Mouse (Mus musculus): ENCODE data around the gene Zdhhc6.

Zdhhc6 gene

GRCm38 (mm10) chr19:55315452-55316108 is at the start of gene Zdhhc6:
Gene Zdhhc6 (minus strand): TSS chr19:55316032.
- in situ Hi-C loops (cut with MseI, MboI) = no loop called here

GRCm38 (mm10) chr19:55362606-55363005 is 46.8 kb upstream of the Zdhhc6 start:
- in situ Hi-C loops (cut with MseI, MboI) = no loop called here

GRCm38 (mm10) chr19:55350673-55351378 is 35.0 kb upstream of the Zdhhc6 start:
- in situ Hi-C loops (cut with MseI, MboI) = no loop called here

GRCm38 (mm10) chr19:55348187-55348586 is 32.4 kb upstream of the Zdhhc6 start:
- in situ Hi-C loops (cut with MseI, MboI) = no loop called here

GRCm38 (mm10) chr19:55343274-55343673 is 27.4 kb upstream of the Zdhhc6 start:
- in situ Hi-C loops (cut with MseI, MboI) = no loop called here

GRCm38 (mm10) chr19:55342423-55342822 is 26.6 kb upstream of the Zdhhc6 start:
- in situ Hi-C loops (cut with MseI, MboI) = no loop called here

GRCm38 (mm10) chr19:55341377-55341776 is 25.5 kb upstream of the Zdhhc6 start:
- in situ Hi-C loops (cut with MseI, MboI) = no loop called here

- in situ Hi-C loops (cut with MseI, MboI) = no loop called here
These were observed 24.7 kb upstream of the Zdhhc6 start for GRCm38 (mm10) chr19:55340521-55340920.

- in situ Hi-C loops (cut with MseI, MboI) = no loop called here
These were observed 21.8 kb upstream of the Zdhhc6 start for GRCm38 (mm10) chr19:55337664-55338063.

- in situ Hi-C loops (cut with MseI, MboI) = no loop called here
These were observed 21.2 kb upstream of the Zdhhc6 start for GRCm38 (mm10) chr19:55337066-55337465.

- in situ Hi-C loops (cut with MseI, MboI) = no loop called here
These were observed 20.6 kb upstream of the Zdhhc6 start for GRCm38 (mm10) chr19:55336441-55336840.

- in situ Hi-C loops (cut with MseI, MboI) = no loop called here
These were observed 20.0 kb upstream of the Zdhhc6 start for GRCm38 (mm10) chr19:55335881-55336280.

GRCm38 (mm10) chr19:55332641-55333268 is 16.9 kb upstream of the Zdhhc6 start:
- in situ Hi-C loops (cut with MseI, MboI) = no loop called here

- in situ Hi-C loops (cut with MseI, MboI) = no loop called here
These were observed 15.9 kb upstream of the Zdhhc6 start for GRCm38 (mm10) chr19:55331776-55332175.

- in situ Hi-C loops (cut with MseI, MboI) = no loop called here
These were observed 11.7 kb upstream of the Zdhhc6 start for GRCm38 (mm10) chr19:55327510-55327909.

- in situ Hi-C loops (cut with MseI, MboI) = no loop called here
These were observed 6.8 kb upstream of the Zdhhc6 start for GRCm38 (mm10) chr19:55322604-55323003.

- in situ Hi-C loops (cut with MseI, MboI) = no loop called here
These were observed 3.7 kb upstream of the Zdhhc6 start for GRCm38 (mm10) chr19:55319521-55319920.

- in situ Hi-C loops (cut with MseI, MboI) = no loop called here
These were observed 3.2 kb upstream of the Zdhhc6 start for GRCm38 (mm10) chr19:55319036-55319435.

GRCm38 (mm10) chr19:55316901-55317300 is 1.1 kb upstream of the Zdhhc6 start:
- in situ Hi-C loops (cut with MseI, MboI) = no loop called here

- in situ Hi-C loops (cut with MseI, MboI) = no loop called here
These were observed 380 bp upstream of the Zdhhc6 start, which contains the start of gene Vti1a for GRCm38 (mm10) chr19:55316109-55316714. Gene Vti1a (plus strand): TSS chr19:55316295.

GRCm38 (mm10) chr19:55313649-55314048 is 2.2 kb downstream of the Zdhhc6 start:
- in situ Hi-C loops (cut with MseI, MboI) = no loop called here

GRCm38 (mm10) chr19:55311874-55312273 is 4.0 kb downstream of the Zdhhc6 start:
- in situ Hi-C loops (cut with MseI, MboI) = no loop called here

Measured in mouse trophoblast stem cell (cell line).